Mouse (Mus musculus) bone marrow, adult 2 months (tissue): ENCODE measurements around the gene Kcnip1.

Experiments used
- CTCF ChIP-seq: fragments of 200-500 bp; IDR thresholded peaks from 2 replicates; pipeline ENCODE4 v1.5.1; 2011; ENCODE audit warnings: low read length, control low read depth; ENCODE audit not compliant: control insufficient read depth, insufficient read depth
- POLR2A ChIP-seq: fragments of 200-500 bp; IDR thresholded peaks from 2 replicates; pipeline ENCODE4 v1.6.1; 2011; ENCODE audit warnings: low read depth, mild to moderate bottlenecking, control low read depth, low read length, borderline replicate concordance; ENCODE audit not compliant: control insufficient read depth

- TF ChIP-seq CTCF (no peak), POLR2A (no peak)
Measured at GRCm38 (mm10) chr11:33654485-33654884, 338.5 kb downstream of the Kcnip1 start.
